Mouse (Mus musculus) thymus, postnatal 0 days (tissue): ENCODE data around the gene 1810009J06Rik. TPM values are rescaled to one million over a fixed set of nuclear protein-coding genes. Genes with fewer than 3 reads are reported as not detected.
"Not testable (repeated sequence)": the region's sequence is repeated elsewhere in the genome, so short reads cannot be mapped to it uniquely, and the experiment has no call there.

Source experiments
- DNase-seq: peaks from one replicate; pipeline ENCODE4 v3.0.0-alpha.2; 2015; ENCODE audit warnings: low spot score
- polyA plus RNA-seq: library from polyadenylated mRNA; unstranded; fragments of >200 nt; fragmentation: Nextera tagmentation; extraction: Ambion mirVana; gene quantifications from 2 replicates; pipeline ENCODE4 v1.2.1, GENCODE M21; 2015

The 1810009J06Rik gene
- 0.39 TPM in 1 of 2 replicates, not detected in the other for polyA plus RNA-seq

DNA sequence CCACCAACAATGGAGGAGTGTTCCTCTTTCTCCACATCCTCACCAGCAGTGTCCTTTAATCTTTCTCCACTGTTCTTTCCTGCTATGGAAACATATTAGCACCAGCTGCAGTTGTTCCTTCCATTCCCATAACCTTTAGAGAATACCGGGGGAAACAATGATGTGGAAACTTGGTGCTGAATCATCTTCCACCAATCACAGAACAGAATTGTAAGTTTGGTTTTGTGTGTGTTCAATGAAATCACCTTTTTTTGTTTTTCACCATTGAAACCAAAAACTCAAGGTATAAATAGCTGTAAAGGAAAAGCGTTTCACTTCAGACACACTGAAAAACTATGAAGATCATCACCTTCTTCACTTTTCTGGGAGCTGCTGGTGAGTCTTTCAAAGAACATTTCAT is at the start of gene 1810009J06Rik:
Gene 1810009J06Rik, plus strand, starts transcription at position 301 of the 400 bp plus-strand sequence.
- DNase-seq = not testable (repeated sequence)

DNA sequence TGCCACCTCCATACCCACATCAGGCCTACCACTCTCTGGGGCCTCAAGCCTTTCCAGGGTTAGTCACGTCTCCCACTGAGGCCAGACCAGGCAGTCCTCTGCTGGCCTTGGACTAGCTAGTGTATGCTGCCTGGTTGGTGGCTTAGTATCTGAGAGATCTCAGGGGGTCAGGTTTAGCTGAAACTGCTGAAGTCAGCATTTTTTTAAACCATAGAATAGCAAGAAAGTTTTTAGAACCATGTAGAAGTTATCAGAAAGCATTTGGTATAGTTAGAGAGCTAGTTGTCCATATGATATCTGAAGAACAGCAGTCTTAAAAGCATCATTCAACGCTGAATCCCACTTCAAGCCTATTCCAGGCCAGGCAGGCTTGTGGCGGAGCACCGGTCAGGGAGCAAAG is 44.6 kb upstream of the 1810009J06Rik start:
- no peak for DNase-seq

GRCm38 (mm10) chr6:40940457-40940856 is 24.1 kb upstream of the 1810009J06Rik start, which contains the start of gene 1700074P13Rik:
Gene 1700074P13Rik, minus strand, starts transcription at chr6:40940557.
- no peak for DNase-seq

DNA sequence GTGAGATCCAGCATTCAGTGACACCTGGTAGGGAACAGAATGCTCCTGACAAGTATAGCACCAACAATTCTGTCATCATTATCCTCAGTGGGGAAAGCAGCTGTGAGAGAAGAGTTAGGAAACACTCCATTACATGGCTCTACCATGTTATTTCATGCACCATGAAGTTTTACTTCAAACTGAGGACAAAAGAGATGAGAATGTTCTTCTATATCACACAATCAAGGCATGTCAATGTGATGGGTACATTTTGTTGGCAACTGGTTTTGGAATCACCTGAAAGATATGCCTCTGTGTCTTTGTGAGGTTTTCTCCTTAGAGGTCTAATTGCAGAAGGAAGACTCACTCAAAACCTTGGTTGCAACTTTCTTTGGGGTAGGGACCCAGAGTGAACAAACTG is 12.8 kb upstream of the 1810009J06Rik start, which contains the start of gene Gm4744:
Gene Gm4744, minus strand, starts transcription at position 101 of the 400 bp plus-strand sequence.
- no peak for DNase-seq

- DNase-seq = no peak
Measured at GRCm38 (mm10) chr6:40953716-40954115, 10.8 kb upstream of the 1810009J06Rik start.

GRCm38 (mm10) chr6:40999379-40999778 is 34.8 kb downstream of the 1810009J06Rik start, which contains the start of gene Gm2663:
Gene Gm2663, minus strand, starts transcription at chr6:40999479.
- not testable (repeated sequence) for DNase-seq

DNA sequence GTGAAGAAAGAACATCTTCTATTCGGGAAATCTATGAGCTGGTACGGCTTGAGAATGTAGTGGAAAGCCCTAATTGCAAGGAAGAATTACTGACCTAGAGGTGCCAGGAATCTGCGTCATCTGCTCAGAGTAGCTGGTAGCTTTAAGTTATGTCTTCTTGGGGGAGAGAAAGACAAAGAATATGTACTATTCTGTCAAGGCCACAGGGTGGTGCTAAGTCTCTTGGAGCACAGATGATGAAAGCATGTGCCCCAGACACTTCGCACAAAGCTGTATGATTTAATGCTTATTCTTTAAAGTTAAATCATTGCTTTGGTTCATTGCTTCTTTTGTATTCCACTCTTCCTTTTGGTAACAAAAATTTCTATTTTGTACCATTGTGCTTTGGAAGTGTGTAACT is 50.5 kb downstream of the 1810009J06Rik start:
- peak; percentile 36 for DNase-seq

Other genes with a start within 250 kb of the 1810009J06Rik start
- gene Moxd2, start 77.3 kb upstream of the 1810009J06Rik start, polyA plus RNA-seq = 0.14 TPM in 1 of 2 replicates, not detected in the other
- gene Prss58, start 64.4 kb upstream of the 1810009J06Rik start, polyA plus RNA-seq = not detected in 2 replicates
- gene 1700074P13Rik, start 24.2 kb upstream of the 1810009J06Rik start, polyA plus RNA-seq = not detected in 2 replicates
- not detected in 2 replicates for gene Gm4744, start 12.9 kb upstream of the 1810009J06Rik start, polyA plus RNA-seq
- gene Gm2663, start 34.7 kb downstream of the 1810009J06Rik start, polyA plus RNA-seq = 0.70 TPM in 1 of 2 replicates, not detected in the other
- 0.17 and 0.20 TPM in 2 replicates for gene 2210010C04Rik, start 70.8 kb downstream of the 1810009J06Rik start, polyA plus RNA-seq